ENCODE assay signal across 8 mouse cellular contexts in the genomic region with DNA sequence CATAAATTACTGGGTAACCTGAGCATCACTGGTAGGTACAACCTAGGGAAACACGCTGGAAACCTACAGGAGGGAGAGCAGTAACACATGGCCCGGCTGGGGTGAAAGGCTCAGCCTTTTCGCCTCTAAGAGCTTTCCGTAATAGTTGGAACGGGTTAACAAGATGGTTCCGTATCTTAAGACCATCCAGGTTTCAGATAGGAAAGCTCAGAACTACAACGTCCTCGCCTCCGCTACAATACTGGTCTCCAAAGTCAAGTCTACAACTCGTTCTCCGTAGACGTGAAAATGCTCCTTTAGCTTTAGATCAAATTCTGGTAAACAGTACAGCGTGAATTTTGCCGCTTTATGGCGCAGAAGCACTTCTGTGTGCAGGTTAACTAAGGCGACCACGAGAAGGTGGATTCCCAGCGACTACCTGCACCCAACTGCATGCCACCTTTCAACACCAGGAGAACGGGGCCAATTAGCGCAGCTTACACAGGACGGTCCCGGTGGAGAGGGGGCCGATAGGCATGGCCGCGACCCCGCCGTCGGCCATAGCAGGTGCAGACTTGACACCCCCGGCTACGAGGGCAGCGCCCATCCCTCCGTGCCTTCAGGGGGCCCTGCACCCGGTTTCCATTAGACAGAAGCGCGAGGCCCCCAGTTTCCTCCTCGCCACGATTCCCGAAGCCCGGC. TPM values are rescaled to one million over a fixed set of nuclear protein-coding genes. Genes with fewer than 3 reads are reported as not detected.
DNase-seq lines count a peak whose midpoint lies in the region; ATAC-seq and TF ChIP-seq lines count a peak whose summit lies in the region.

No protein-coding gene starts in this region.

- H3K9ac ChIP-seq in embryonic facial prominence, embryonic 14.5 days (ENCODE audit: low read depth, low read length), result peak overlapping the region; percentile 91
- peak overlapping the region; percentile 95 for H3K9ac ChIP-seq in neural tube, embryonic 14.5 days (replicated peaks; ENCODE audit: low read depth, low read length)

- TF ChIP-seq CTCF in gastrocnemius, adult 2 months (IDR thresholded peaks at IDR 0.05), result no peak
- TF ChIP-seq CTCF in C2C12 (IDR thresholded peaks at IDR 0.05; ENCODE audit: control insufficient read depth, insufficient read depth, insufficient read length), result no peak

- peaks cover 31% of the 10 kb centered on the region for H3K4me1 ChIP-seq in embryonic facial prominence, embryonic 14.5 days (ENCODE audit: control insufficient read depth, insufficient read depth, low read length)
- H3K4me1 ChIP-seq in neural tube, embryonic 14.5 days (ENCODE audit: control insufficient read depth, insufficient read depth, low read length), result peaks cover 22% of the 10 kb centered on the region

- peak overlapping the region; percentile 74 for H3K4me3 ChIP-seq in gastrocnemius, adult 2 months
- H3K4me3 ChIP-seq in C2C12 (ENCODE audit: insufficient read depth, poor library complexity, severe bottlenecking), result peak overlapping the region; percentile 89
- H3K4me3 ChIP-seq in embryonic facial prominence, embryonic 14.5 days (ENCODE audit: low read depth, low read length), result peak overlapping the region; percentile 99
- peak overlapping the region; percentile 98 for H3K4me3 ChIP-seq in neural tube, embryonic 14.5 days (ENCODE audit: low read depth, low read length)

- peaks cover 51% of the 10 kb centered on the region for H3K79me3 ChIP-seq in C2C12 (ENCODE audit: low read depth)

- H3K9me3 ChIP-seq in embryonic facial prominence, embryonic 14.5 days (ENCODE audit: control insufficient read depth, low read length), result no peaks in the 10 kb centered on the region
- no peaks in the 10 kb centered on the region for H3K9me3 ChIP-seq in neural tube, embryonic 14.5 days (ENCODE audit: control insufficient read depth, low read length)

- H3K27ac ChIP-seq in gastrocnemius, adult 2 months, result peak overlapping the region; percentile 94
- H3K27ac ChIP-seq in embryonic facial prominence, embryonic 14.5 days (replicated peaks; ENCODE audit: low read depth, low read length), result peak overlapping the region; percentile 98; the same call in 1 of the 2 replicates
- H3K27ac ChIP-seq in neural tube, embryonic 14.5 days (ENCODE audit: low read depth, low read length), result peak overlapping the region; percentile 99

- no peak for ATAC-seq in embryonic facial prominence, embryonic 14.5 days (ENCODE audit: low read depth)
- peak; percentile 21 for ATAC-seq in neural tube, embryonic 14.5 days (ENCODE audit: low read depth)

- no peak for DNase-seq in gastrocnemius, adult 2 months
- no peak for DNase-seq in gastrocnemius, postnatal 10 days
- no peak for DNase-seq in embryonic facial prominence, embryonic 14.5 days (ENCODE audit: low spot score)
- peak; percentile 13 for DNase-seq in large intestine, adult 2 months (ENCODE audit: low read depth, low spot score)
- no peak for DNase-seq in layer of hippocampus, adult 11-12 months (ENCODE audit: low spot score)
- DNase-seq in right cerebral cortex, postnatal 4 days, result no peak

- under 1% methylated on average over 20 of the region's 39 CpGs for WGBS in embryonic facial prominence, embryonic 14.5 days
- WGBS in large intestine, adult 2 months, result 1% methylated on average over 39 of the region's 39 CpGs
- under 1% methylated on average over 37 of the region's 39 CpGs for WGBS in neural tube, embryonic 14.5 days

- H3K36me3 ChIP-seq in C2C12 (ENCODE audit: control insufficient read depth, insufficient read depth), result peaks cover 30% of the 10 kb centered on the region
- H3K36me3 ChIP-seq in embryonic facial prominence, embryonic 14.5 days (ENCODE audit: control insufficient read depth, insufficient read depth, low read length), result peaks cover 35% of the 10 kb centered on the region
- H3K36me3 ChIP-seq in neural tube, embryonic 14.5 days (ENCODE audit: control insufficient read depth, insufficient read depth, low read length), result peaks cover 12% of the 10 kb centered on the region; the same call in 1 of the 2 replicates

- peak overlapping the region; percentile 91 for H3K4me2 ChIP-seq in embryonic facial prominence, embryonic 14.5 days (ENCODE audit: low read depth, low read length)
- H3K4me2 ChIP-seq in neural tube, embryonic 14.5 days (ENCODE audit: low read depth, low read length), result peak overlapping the region; percentile 84

- intact Hi-C loops in gastrocnemius, adult 2 months (cut with DNase I), result loop anchor here (5.0 kb wide), 2 partner anchors 58 to 77 kb away; a partner anchor contains a TSS

- H3K79me2 ChIP-seq in C2C12 (ENCODE audit: control insufficient read depth, insufficient read depth), result peaks cover 60% of the 10 kb centered on the region

- peak overlapping the region; percentile 97 for H3ac ChIP-seq in C2C12 (ENCODE audit: control insufficient read depth, insufficient read length, low read depth)

- no peaks in the 10 kb centered on the region for H3K27me3 ChIP-seq in C2C12 (ENCODE audit: control insufficient read depth, insufficient read depth, insufficient read length)
- H3K27me3 ChIP-seq in embryonic facial prominence, embryonic 14.5 days (replicated peaks; ENCODE audit: control insufficient read depth, insufficient read depth, low read length), result no peaks in the 10 kb centered on the region
- no peaks in the 10 kb centered on the region for H3K27me3 ChIP-seq in neural tube, embryonic 14.5 days (ENCODE audit: control insufficient read depth, insufficient read depth, low read length)

TF ChIP-seq in C2C12, 6 proteins besides CTCF, POLR2A, EP300 and RAD21:
- TF ChIP-seq FOSL1 (IDR thresholded peaks at IDR 0.05; ENCODE audit: insufficient read depth, low read length, poor library complexity, severe bottlenecking) (no peak), USF1 (IDR thresholded peaks at IDR 0.05; ENCODE audit: low read depth) (no peak), MYOD1 (IDR thresholded peaks at IDR 0.05; ENCODE audit: control insufficient read depth, insufficient read length, low read depth) (no peak)

RNA-seq across cellular contexts. Expression of a gene that starts 1.1 kb away (rescaled TPM):
- 10 to 100 TPM; 15.3 to 16.0 TPM for total RNA-seq in gastrocnemius, adult 2 months (2021)
- 10 to 100 TPM; 43.6 to 52.5 TPM for total RNA-seq in gastrocnemius, postnatal 10 days (2021)
- 26.2 TPM for polyA plus RNA-seq in C2C12 (2012; fragmentation: generic; extraction: Trizol)
- 77.6 and 81.7 TPM in 2 replicates for polyA plus RNA-seq in embryonic facial prominence, embryonic 14.5 days (2014; fragmentation: Nextera tagmentation; extraction: Ambion mirVana)
- 36.3 and 45.9 TPM in 2 replicates for polyA plus RNA-seq in large intestine, adult 2 months (2012; rRNA removed)
- 91.9 and 93.4 TPM in 2 replicates for polyA plus RNA-seq in neural tube, embryonic 14.5 days (2014; fragmentation: Nextera tagmentation; extraction: Ambion mirVana)
